Mouse (Mus musculus) adrenal gland (tissue): ENCODE data around the gene Tmem262.

ENCODE experiments used
- intact Hi-C: fragments of 180-260 bp; cut with DNase I; formaldehyde crosslinking; loops from one replicate; pipeline ENCODE4 v1.15.1; 2025

The Tmem262 gene

DNA sequence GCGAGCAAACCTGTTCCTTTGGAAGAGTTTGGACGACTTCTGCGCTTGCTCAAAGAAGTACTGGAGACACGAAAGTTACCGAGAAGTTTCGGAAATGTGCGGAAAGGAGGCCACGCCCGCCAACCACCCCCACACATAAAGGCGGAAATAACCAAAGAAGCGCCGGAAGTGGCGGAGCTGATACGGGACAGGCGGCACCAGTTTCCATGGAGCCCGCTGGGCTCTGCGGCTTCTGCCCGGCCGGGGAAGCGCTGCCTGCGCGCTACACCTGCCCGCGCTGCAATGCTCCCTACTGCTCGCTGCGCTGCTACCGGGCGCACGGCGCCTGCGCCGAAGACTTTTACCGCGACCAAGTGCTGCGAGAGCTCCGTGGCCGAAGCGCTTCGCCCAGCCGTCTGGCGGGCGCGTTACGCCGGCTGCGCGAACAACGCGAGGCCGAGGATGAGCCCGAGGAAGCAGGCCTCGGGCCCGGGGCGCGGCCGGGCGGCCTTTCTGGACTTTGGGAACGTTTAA lies 18.8 kb upstream of the Tmem262 start, which contains the start of gene Znhit2:
TSS of gene Znhit2 (plus strand) at position 172 of the 513 bp plus-strand sequence.
- intact Hi-C loops: no loop called here

DNA sequence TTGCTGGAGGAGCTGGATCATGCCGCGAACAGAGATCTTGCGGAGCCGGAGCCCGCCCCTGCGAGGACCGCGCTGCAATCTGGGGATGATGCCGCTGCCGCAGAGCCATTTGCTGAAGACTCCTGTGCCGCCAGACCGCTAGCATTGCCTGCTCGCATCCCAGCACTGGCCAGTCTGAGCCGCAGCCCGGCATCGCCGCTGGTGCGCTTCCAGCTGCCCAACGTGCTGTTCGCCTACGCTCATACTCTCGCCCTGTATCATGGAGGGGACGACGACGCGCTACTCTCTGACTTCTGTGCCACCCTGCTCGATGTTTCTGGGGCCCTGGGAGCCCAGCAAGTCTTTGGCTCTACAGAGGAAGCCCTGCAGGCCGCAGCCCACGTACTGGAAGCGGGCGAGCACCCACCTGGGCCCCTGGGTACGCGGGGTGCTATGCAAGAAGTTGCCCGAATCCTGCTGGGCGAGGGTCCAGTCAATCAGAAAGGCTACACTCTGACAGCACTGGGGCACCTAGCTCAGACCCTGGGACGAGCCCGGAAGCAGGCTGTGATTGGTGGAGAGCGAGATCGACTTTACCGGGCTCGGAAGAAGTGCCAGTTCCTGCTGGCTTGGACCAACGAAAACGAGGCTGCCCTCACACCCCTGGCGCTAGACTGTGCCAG lies 18.1 kb upstream of the Tmem262 start:
- intact Hi-C loops: no loop called here

GRCm38 (mm10) chr19:6062418-6062817 lies 17.4 kb upstream of the Tmem262 start:
- intact Hi-C loops: no loop called here

DNA sequence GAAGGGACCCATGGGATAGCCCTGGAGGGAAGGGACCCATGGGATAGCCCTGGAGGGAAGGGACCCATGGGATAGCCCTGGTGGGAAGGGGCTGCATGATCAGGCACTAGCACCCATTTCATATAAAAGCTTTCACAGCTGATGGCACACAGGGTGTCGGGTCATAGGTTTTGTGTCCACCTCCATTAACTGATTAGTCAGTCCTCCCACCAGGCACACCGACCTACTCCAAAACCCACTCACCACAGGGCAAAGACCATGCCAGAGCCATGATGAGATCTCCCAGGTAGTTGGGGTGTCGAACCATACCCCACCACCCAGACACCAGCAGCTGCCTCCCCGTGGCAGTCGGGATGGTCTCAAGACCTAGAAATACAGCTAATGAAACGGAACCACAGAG lies 16.8 kb upstream of the Tmem262 start:
- intact Hi-C loops: no loop called here

DNA sequence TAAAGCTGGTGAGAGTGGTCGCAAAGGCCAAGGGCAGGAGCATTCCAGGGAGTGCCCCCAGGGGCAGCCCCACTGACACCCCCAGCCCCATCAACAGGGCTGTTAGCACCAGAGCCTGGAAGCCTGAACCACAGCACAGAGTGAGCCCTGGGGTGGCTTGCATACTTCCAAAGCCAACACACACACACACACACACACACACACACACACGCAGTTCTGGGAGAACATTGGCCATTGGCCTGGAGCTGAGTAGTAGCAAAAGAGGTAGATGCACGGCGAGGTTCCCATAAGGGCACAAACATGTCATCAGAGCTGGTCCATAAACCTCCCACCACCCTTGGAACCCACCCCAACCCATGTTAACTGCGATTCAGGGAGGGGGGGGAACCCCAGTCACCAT lies 13.3 kb upstream of the Tmem262 start:
- intact Hi-C loops: no loop called here

DNA sequence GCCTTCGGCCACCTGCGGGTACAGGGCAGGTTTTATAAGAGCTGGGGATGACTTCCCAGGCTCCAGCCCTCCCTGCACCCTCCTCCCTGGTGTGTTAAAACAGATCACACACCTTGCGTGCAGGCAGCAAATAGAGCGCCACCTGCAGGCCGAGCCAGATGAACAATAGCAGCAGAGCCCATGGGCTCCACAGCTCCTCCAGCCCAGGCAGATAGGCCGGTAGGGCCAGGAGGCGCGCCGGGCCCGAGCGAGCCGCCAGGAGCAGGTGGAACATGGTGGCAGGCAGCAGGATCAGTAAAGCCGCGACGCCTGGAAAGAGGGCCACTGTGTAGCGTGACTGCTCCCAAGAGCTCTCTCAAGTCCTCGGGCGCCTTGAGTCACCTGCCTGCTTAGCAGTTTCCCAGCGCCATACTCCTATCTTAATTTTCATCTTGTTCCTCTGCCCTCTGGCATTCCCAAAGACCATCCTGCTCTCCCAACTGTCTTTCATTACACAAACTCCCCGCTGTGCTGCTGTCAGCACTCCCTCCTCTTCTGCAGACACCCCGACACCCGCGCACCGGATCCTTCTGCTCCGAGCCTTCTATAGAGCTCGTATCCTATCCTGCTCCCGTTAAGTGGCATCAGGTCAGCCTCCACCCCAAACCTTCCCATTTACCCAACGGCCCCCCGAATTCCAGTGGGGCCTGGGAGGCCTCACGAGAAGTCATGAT lies 12.7 kb upstream of the Tmem262 start:
- intact Hi-C loops: no loop called here

- intact Hi-C loops: no loop called here
Measured at GRCm38 (mm10) chr19:6067724-6068415, 12.0 kb upstream of the Tmem262 start, which contains the start of gene Tm7sf2. TSS of gene Tm7sf2 (minus strand) at chr19:6068373.

DNA sequence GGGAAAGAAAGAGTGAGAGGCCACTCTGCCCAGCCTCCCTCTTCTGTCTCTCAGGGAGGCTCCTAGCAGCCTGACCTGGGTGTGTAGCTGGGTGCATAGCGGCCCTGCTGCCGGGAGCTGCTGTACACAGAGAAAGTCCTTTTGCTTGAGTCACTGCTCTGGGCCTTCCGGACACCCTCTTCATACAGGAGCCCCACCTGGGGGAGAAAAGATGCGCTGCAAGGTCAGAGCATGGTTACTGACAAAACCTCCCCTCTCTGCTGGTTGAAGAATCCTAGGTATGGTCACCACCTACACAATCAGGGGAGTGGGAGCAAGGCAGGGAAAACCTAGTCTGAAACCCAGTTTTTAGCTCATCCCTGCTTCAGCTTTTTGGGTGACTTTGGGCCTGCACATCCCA lies 10.9 kb upstream of the Tmem262 start:
- intact Hi-C loops: no loop called here

DNA sequence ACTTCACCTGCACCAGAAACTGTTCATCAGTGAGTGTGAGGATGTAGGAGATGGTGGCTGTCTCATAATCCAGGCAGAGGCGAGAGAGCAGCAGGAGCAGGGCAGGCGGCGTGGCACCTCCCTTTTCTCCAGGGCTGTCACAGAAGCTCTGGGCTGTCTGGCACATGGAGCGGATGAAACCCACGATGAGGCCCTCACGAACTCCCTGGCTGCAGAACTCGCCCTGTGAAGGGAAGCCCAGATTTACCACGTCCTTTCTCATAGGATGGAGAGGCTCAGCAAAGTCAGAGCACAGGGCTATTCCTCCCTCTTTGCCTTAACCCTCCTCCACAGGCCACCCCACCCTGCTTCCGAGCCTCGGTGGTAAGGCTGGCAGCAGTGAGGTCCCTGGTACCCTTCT lies 10.0 kb upstream of the Tmem262 start:
- intact Hi-C loops: no loop called here

GRCm38 (mm10) chr19:6070571-6071250 lies 9.1 kb upstream of the Tmem262 start:
- intact Hi-C loops: no loop called here

GRCm38 (mm10) chr19:6071261-6071660 lies 8.6 kb upstream of the Tmem262 start:
- intact Hi-C loops: no loop called here

- intact Hi-C loops: no loop called here
Measured at GRCm38 (mm10) chr19:6073889-6074288, 5.9 kb upstream of the Tmem262 start.

DNA sequence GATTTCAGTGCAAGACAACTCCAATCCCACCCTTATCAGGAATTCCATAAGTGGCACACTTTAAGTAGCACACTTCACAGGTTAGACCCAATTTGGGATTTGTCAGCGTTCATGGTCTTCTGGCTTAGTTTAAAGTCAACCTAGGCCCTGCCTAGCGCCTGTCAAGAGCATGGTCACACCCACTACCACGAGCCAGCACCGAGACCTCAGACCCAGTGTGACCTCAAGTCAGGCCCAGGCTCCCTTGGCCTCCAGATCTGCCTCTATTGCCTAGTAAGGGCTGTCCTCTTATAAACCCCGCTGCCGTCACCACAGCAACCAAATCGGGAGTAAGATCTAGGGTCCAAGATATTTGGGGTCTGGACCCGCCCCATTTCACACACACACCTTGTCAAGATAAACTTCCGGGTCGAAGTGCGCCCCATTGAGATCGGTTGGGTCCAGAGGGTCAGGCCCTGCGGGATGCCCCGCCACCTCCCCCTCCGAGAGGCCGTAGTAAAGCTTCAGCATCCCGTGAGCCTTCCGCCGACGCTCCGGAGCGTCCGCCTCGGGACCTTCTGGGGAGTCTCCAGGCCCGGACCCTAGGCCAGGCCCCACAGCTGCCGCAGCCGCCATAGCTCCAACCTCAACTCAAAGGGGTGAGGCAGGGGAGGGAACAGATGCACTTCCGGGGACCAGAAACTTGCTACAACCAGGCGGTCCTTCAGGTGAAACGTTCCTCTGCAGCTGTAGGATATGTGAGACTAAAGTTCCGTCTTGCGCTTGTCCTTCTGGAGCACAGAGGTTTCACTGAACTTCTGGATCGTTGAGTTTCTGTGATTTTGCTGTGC lies 3.1 kb upstream of the Tmem262 start, which contains the start of gene Vps51:
TSS of gene Vps51 (minus strand) at position 668 of the 830 bp plus-strand sequence.
- intact Hi-C loops: no loop called here

- intact Hi-C loops: no loop called here
Measured at GRCm38 (mm10) chr19:6082156-6082555, 2.3 kb downstream of the Tmem262 start, which contains the start of gene Gm28374. TSS of gene Gm28374 (minus strand) at chr19:6082256.

DNA sequence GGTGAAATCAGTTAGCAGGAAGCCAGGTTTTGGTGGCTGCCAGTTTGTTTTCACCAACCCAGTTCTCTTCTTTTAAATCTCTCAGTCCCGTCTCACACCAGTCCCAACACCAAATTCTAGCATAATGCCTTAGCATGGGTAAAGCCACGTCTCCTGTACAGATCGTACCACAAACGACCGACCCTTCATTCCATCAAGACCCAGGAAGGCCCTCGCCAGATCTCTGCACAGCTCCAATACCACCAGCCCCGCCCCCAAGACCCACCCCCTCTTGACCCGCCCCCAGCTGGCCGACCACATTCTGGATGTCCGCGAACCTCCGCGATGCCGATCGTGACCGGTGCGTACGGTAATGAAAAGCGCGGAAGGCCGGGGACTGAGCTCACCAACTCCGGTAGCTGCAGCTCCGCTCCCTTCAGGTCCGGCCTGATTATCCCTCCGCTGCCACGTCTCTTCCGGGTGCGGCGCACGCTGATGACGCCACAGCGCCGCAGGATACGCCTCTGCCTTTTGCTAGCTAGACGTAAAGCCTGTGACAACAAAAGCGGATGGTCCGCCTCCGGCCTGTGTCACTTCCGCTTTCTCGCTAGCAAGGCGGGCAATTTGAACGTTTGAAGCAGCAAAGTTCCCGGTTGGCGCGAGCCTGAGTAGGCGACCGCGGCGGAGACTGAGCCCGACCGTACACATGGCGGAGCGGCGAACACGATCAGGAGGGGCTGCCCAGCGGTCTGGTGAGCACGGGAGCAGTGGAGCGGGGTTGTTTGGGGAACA lies 4.8 kb downstream of the Tmem262 start, which contains the start of the genes Zfpl1 and Cdca5:
TSS of gene Zfpl1 (minus strand) at position 479 of the 771 bp plus-strand sequence.
TSS of gene Cdca5 (plus strand) at position 506 of the 771 bp plus-strand sequence.
- intact Hi-C loops: loop anchor here (5.0 kb wide), 1 partner anchor 38 kb away; no protein-coding TSS in a partner anchor

GRCm38 (mm10) chr19:6085417-6085879 lies 5.6 kb downstream of the Tmem262 start:
- intact Hi-C loops: loop anchor here (5.0 kb wide), 1 partner anchor 37 kb away; no protein-coding TSS in a partner anchor

DNA sequence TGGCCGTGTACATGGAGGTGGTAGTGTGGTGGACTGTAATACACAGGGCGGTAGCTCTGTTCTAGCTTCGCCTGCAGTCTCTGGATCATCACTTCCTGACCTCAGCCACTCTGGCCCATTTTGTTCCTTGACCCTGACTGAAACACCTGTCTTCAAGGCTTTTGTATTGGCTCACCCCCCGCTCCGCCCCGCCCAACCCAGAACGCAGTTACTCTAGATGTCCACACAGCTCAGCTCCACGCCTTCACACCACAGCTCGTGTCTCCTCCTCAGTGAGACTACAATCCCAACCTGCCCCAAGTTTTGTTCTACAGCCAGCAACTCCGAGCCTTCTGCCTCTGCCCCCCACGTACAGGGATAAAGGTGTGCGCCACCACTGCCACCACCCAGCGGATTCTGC lies 9.0 kb downstream of the Tmem262 start:
- intact Hi-C loops: loop anchor here (5.0 kb wide), 1 partner anchor 33 kb away; no protein-coding TSS in a partner anchor

- intact Hi-C loops: no loop called here
Measured at GRCm38 (mm10) chr19:6094119-6094518, 14.3 kb downstream of the Tmem262 start, which contains the start of gene AC131692.1. TSS of gene AC131692.1 (plus strand) at chr19:6094419.

DNA sequence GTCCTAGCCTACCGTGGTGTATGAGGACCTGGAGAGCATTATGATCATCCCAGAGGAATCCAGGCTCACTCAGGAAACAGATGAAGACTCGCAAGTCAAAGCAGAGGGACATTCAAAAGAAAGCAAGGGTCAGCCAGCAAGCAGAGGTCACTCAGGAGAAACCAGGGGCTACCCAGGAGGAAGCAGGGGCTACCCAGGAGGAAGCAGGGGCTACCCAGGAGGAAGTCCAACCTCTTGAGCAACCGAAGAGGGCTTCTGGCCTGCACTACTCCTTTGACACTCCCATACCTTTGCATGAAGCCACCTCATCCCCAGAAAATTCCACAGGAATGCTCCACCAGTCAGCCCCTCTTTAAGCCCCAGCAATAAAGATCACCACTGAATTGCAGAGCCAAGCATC lies 18.0 kb downstream of the Tmem262 start:
- intact Hi-C loops: no loop called here
